Mouse (Mus musculus) lung, adult 18-20 months (tissue): Measurements from ENCODE around the gene Snrnp48.

Experiments used
- DNase-seq, 2 experiments: peaks; one replicate each; pipeline ENCODE4 v3.0.0; 2022; ENCODE audit warnings: mixed read lengths in 2 of 2

Gene Snrnp48

GRCm38 (mm10) chr13:38204702-38205482 is at the start of gene Snrnp48:
Gene Snrnp48, plus strand, starts transcription at chr13:38204938.
- DNase-seq = peak; percentile 89 to 91

- no peak for DNase-seq
Measured at GRCm38 (mm10) chr13:38155523-38155922, 49.2 kb upstream of the Snrnp48 start.

- DNase-seq = no peak
Measured at GRCm38 (mm10) chr13:38157635-38158034, 47.1 kb upstream of the Snrnp48 start.

- no peak for DNase-seq
Measured at GRCm38 (mm10) chr13:38162002-38162401, 42.7 kb upstream of the Snrnp48 start.

- no peak for DNase-seq
Measured at GRCm38 (mm10) chr13:38162668-38163067, 42.1 kb upstream of the Snrnp48 start.

- no peak for DNase-seq
Measured at GRCm38 (mm10) chr13:38164932-38165331, 39.8 kb upstream of the Snrnp48 start.

- DNase-seq = no peak
Measured at GRCm38 (mm10) chr13:38167056-38167455, 37.7 kb upstream of the Snrnp48 start.

- DNase-seq = peak; percentile 54 to 74
Measured at GRCm38 (mm10) chr13:38170707-38171144, 34.0 kb upstream of the Snrnp48 start.

- no peak for DNase-seq
Measured at GRCm38 (mm10) chr13:38193406-38193805, 11.3 kb upstream of the Snrnp48 start.

- no peak for DNase-seq
Measured at GRCm38 (mm10) chr13:38201413-38201812, 3.3 kb upstream of the Snrnp48 start.

GRCm38 (mm10) chr13:38204171-38204570 is 567 bp upstream of the Snrnp48 start:
- DNase-seq = no peak

- no peak for DNase-seq
Measured at GRCm38 (mm10) chr13:38211122-38211521, 6.4 kb downstream of the Snrnp48 start.

GRCm38 (mm10) chr13:38218686-38219085 is 13.9 kb downstream of the Snrnp48 start:
- no peak for DNase-seq

GRCm38 (mm10) chr13:38220331-38220730 is 15.6 kb downstream of the Snrnp48 start:
- no peak for DNase-seq

- DNase-seq = no peak
Measured at GRCm38 (mm10) chr13:38230177-38230821, 25.6 kb downstream of the Snrnp48 start.

GRCm38 (mm10) chr13:38232411-38232810 is 27.7 kb downstream of the Snrnp48 start:
- DNase-seq = no peak

- DNase-seq = no peak
Measured at GRCm38 (mm10) chr13:38232856-38233625, 28.3 kb downstream of the Snrnp48 start.

GRCm38 (mm10) chr13:38234651-38235050 is 29.9 kb downstream of the Snrnp48 start:
- no peak for DNase-seq

GRCm38 (mm10) chr13:38235370-38235769 is 30.6 kb downstream of the Snrnp48 start:
- DNase-seq = peak in 1 of 2 experiments; percentile 15

GRCm38 (mm10) chr13:38248151-38248550 is 43.4 kb downstream of the Snrnp48 start:
- no peak for DNase-seq

GRCm38 (mm10) chr13:38251226-38251625 is 46.5 kb downstream of the Snrnp48 start:
- no peak for DNase-seq

- DNase-seq = peak; percentile 17 to 24
Measured at GRCm38 (mm10) chr13:38253696-38254095, 49.0 kb downstream of the Snrnp48 start.

- no peak for DNase-seq
Measured at GRCm38 (mm10) chr13:38258901-38259300, 54.2 kb downstream of the Snrnp48 start.
